Mouse (Mus musculus): ENCODE measurements around the gene Nfyc. TPM values are rescaled to one million over a fixed set of nuclear protein-coding genes. Genes with fewer than 3 reads are reported as not detected.

Gene Nfyc
- 10 to 100 TPM; 46.0 to 50.6 TPM for total RNA-seq (2021)
- polyA plus RNA-seq (2012; rRNA removed), result 179 and 212 TPM in 2 replicates
- long read RNA-seq, transcript Nfyc-201 (10 exons, 1,932 nt), result major isoform, 11 of 23 reads
- long read RNA-seq, partial matches to known transcripts, result 1 of 23 reads
- long read RNA-seq, other reads (novel, unspliced or antisense), result 6 of 23 reads

DNA sequence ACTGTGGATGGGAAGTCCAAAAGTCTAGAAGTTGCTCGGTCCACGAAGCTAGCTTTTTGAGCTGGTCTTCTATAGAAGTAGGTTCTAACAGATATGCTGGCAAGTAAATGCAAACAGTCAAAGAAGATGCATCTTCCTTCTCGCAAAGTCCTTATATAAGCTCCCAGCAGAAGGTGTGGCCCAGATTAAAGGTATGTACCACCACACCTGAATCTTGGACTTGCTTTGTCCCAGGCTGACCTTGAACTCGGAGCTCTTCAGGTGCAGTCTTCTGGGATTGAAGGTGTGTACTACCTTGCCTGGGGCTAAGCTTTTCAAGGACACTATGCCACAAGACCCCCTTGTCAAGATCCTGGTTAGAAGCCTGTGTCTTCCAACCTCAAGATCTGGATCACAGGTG, at the start of gene Nfyc:
Gene Nfyc (minus strand): TSS at position 101 of the 400 bp plus-strand sequence.
- intact Hi-C loops (cut with DNase I), result no loop called here
- Histone ChIP-seq H3K4me3 (no peak within 1 kb of the TSS), H3K27ac (no peak within 1 kb of the TSS), H3K9ac (ENCODE audit: low read depth, low read length) (no peak within 1 kb of the TSS), H3K36me3 (ENCODE audit: control insufficient read depth, insufficient read depth, low read length) (no peaks in the 10 kb centered on the region), H3K27me3 (ENCODE audit: control insufficient read depth, insufficient read depth, low read length) (no peaks in the 10 kb centered on the region), H3K79me2 (replicated peaks; ENCODE audit: control insufficient read depth, insufficient read depth, low read length) (no peaks in the 10 kb centered on the region), H3K4me1 (ENCODE audit: control insufficient read depth, insufficient read depth, low read length) (no peaks in the 10 kb centered on the region)
- no peak for DNase-seq
- WGBS, result 81% methylated on average over 4 of the region's 4 CpGs
- TF ChIP-seq EP300 (IDR thresholded peaks at IDR 0.05; ENCODE audit: insufficient read depth, low read depth, low read length) (no peak), POLR2A (IDR thresholded peaks at IDR 0.05; ENCODE audit: insufficient read depth, low read depth, low read length) (no peak), CTCF (IDR thresholded peaks at IDR 0.05) (no peak)

DNA sequence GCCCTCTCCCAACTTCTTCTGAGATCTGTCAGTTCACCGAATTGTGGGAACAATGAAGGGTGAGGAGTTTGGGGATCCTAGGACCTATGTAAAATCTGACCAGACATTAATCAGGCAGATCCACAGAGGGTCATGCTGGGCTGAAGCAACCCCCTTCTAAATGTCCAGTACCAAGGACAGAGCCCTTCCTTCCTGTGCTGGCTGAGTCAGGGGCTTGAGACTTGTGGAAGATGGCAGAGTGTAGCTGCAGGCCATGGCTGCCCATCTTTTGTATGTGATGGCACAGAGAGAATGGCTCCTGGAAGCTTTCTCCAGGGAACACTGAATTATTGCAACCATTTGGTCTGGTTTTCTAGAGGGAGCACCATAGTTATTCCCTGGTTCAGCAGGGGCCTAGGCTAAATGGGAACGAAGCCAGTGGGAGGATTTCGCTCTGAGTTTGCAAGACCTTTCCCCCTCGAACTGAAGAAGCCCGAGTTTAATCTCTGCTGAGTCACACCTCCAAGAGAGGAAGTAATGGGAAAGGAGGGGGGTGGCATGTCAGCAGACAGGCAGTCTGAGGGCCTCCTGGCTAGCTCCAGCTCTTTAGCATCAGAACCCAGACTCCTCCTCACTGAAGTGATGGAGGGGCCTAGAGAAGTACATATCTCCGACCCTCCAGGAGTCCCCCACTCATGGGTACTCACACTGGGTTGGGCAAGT, 49.5 kb upstream of the Nfyc start:
- WGBS, result 33% methylated on average over 6 of the region's 6 CpGs
- DNase-seq, result no peak
- no peak overlapping the region for H3K27ac ChIP-seq

DNA sequence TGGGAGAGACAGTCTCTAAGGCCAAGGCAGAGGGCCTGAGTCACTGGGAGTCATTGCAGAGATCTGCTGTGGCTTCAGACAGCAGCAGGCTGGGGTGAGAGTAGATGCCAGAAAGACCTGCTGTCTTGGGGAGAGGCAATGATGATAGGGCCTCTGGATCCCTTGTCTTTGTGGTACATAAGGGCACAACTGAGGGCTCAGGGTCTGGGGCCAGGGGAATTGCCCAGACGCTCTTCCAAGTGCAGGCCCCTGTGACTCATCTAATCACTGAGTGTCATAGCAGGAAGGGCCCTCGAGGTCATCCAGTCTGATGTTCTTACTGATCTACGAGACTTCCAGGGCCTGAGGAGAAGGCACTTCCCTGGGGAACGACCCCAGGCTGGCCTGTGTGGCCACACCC, 48.0 kb upstream of the Nfyc start:
- no peak for DNase-seq
- Histone ChIP-seq H3K79me2 (replicated peaks; ENCODE audit: control insufficient read depth, insufficient read depth, low read length) (no peaks in the 10 kb centered on the region), H3K36me3 (ENCODE audit: control insufficient read depth, insufficient read depth, low read length) (no peaks in the 10 kb centered on the region), H3K9ac (ENCODE audit: low read depth, low read length) (no peak overlapping the region), H3K4me1 (ENCODE audit: control insufficient read depth, insufficient read depth, low read length) (no peaks in the 10 kb centered on the region), H3K27me3 (ENCODE audit: control insufficient read depth, insufficient read depth, low read length) (no peaks in the 10 kb centered on the region), H3K4me3 (no peak overlapping the region), H3K27ac (no peak overlapping the region)
- TF ChIP-seq POLR2A (IDR thresholded peaks at IDR 0.05; ENCODE audit: insufficient read depth, low read depth, low read length) (no peak), EP300 (IDR thresholded peaks at IDR 0.05; ENCODE audit: insufficient read depth, low read depth, low read length) (no peak), CTCF (IDR thresholded peaks at IDR 0.05) (no peak)
- intact Hi-C loops (cut with DNase I), result no loop called here
- WGBS, result 27% methylated on average over 4 of the region's 4 CpGs

More for the DNA sequence above, 49.5 kb upstream of the Nfyc start:
- no peak for TF ChIP-seq POLR2A (IDR thresholded peaks at IDR 0.05; ENCODE audit: insufficient read depth, low read depth, low read length)
- no peak for TF ChIP-seq EP300 (IDR thresholded peaks at IDR 0.05; ENCODE audit: insufficient read depth, low read depth, low read length)
- TF ChIP-seq CTCF (IDR thresholded peaks at IDR 0.05), result no peak
- intact Hi-C loops (cut with DNase I), result no loop called here
- Histone ChIP-seq H3K36me3 (ENCODE audit: control insufficient read depth, insufficient read depth, low read length) (no peaks in the 10 kb centered on the region), H3K27me3 (ENCODE audit: control insufficient read depth, insufficient read depth, low read length) (no peaks in the 10 kb centered on the region), H3K4me1 (ENCODE audit: control insufficient read depth, insufficient read depth, low read length) (no peaks in the 10 kb centered on the region; the same call in 1 of the 2 replicates), H3K4me3 (no peak overlapping the region), H3K9ac (ENCODE audit: low read depth, low read length) (no peak overlapping the region), H3K79me2 (replicated peaks; ENCODE audit: control insufficient read depth, insufficient read depth, low read length) (no peaks in the 10 kb centered on the region)

DNA sequence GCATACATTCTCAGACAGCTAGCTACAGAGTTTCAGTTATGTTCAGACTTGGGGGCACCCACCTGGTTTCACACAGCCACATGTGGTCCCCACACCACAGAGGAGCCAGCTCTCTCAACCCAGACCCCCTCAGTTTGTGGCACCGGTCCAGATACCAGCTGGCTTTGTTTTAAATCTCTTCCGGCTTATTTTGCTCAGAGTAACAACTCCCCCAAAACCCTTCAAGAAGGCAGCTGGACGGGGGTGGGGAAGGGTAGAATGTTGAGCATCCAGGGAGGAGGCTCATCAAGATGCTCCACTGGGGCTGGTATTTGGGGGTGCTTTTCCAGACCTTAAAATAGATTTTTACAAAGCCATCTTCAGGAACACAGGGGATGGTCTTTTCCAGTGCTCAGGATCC, 47.4 kb upstream of the Nfyc start:
- Histone ChIP-seq H3K4me3 (no peak overlapping the region), H3K27ac (no peak overlapping the region), H3K4me1 (ENCODE audit: control insufficient read depth, insufficient read depth, low read length) (no peaks in the 10 kb centered on the region), H3K79me2 (replicated peaks; ENCODE audit: control insufficient read depth, insufficient read depth, low read length) (no peaks in the 10 kb centered on the region), H3K36me3 (ENCODE audit: control insufficient read depth, insufficient read depth, low read length) (no peaks in the 10 kb centered on the region), H3K27me3 (ENCODE audit: control insufficient read depth, insufficient read depth, low read length) (no peaks in the 10 kb centered on the region), H3K9ac (ENCODE audit: low read depth, low read length) (no peak overlapping the region)
- WGBS, result 65% methylated on average over 3 of the region's 3 CpGs
- no peak for DNase-seq
- TF ChIP-seq POLR2A (IDR thresholded peaks at IDR 0.05; ENCODE audit: insufficient read depth, low read depth, low read length), result no peak
- TF ChIP-seq EP300 (IDR thresholded peaks at IDR 0.05; ENCODE audit: insufficient read depth, low read depth, low read length), result no peak
- TF ChIP-seq CTCF (IDR thresholded peaks at IDR 0.05), result no peak
- intact Hi-C loops (cut with DNase I), result no loop called here

DNA sequence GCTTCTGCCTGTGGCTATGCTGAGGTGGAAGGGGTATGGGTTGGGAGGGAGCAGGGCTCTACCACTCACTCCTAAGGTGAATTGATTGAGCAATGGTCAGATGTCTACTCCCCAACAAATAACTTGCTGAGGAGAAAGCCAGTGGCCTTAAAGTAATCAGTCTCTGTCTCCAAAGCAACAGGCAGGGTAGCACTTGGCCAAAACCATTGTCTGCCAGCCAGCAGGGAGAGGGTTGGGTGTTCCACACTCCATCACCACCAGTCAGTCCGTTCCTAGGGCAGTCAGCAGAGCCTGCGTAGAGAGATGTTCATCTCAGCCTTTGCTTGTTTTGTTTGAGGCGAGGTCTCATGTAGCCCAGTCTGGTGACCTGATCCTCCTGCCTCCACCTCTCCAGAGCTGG, 44.6 kb upstream of the Nfyc start:
- Histone ChIP-seq H3K36me3 (ENCODE audit: control insufficient read depth, insufficient read depth, low read length) (no peaks in the 10 kb centered on the region), H3K9ac (ENCODE audit: low read depth, low read length) (no peak overlapping the region), H3K27ac (no peak overlapping the region), H3K79me2 (replicated peaks; ENCODE audit: control insufficient read depth, insufficient read depth, low read length) (no peaks in the 10 kb centered on the region), H3K4me3 (no peak overlapping the region), H3K27me3 (ENCODE audit: control insufficient read depth, insufficient read depth, low read length) (no peaks in the 10 kb centered on the region), H3K4me1 (ENCODE audit: control insufficient read depth, insufficient read depth, low read length) (no peaks in the 10 kb centered on the region)
- 68% methylated on average over 3 of the region's 3 CpGs for WGBS
- intact Hi-C loops (cut with DNase I), result no loop called here
- TF ChIP-seq POLR2A (IDR thresholded peaks at IDR 0.05; ENCODE audit: insufficient read depth, low read depth, low read length) (no peak), EP300 (IDR thresholded peaks at IDR 0.05; ENCODE audit: insufficient read depth, low read depth, low read length) (no peak), CTCF (IDR thresholded peaks at IDR 0.05) (no peak)
- no peak for DNase-seq

DNA sequence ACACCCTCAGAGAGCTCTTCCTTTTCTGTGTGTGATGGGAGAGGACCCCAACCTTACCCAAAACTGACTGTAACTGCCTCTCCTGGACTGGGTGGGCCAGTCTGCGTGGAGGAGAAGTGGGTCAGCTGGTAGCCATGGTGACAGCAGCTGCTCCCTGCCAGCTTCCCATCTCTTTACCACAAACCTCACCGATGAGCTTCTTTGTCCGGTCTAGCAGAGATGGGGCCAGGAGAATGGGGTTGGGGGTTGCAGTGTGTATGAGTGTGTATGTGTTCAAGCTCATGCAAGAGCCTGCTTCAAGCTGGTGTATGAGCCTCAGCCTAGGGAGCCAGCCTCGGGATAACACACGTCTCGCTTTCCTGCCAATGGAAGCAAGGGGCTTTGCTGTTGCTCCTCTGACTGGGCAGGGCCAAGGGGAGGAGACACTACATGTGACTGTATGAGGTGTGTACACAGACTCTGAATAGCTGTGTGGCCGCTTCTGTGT, 38.9 kb upstream of the Nfyc start:
- no peak for DNase-seq
- no peak overlapping the region for H3K27ac ChIP-seq
- no peaks in the 10 kb centered on the region for H3K4me1 ChIP-seq (ENCODE audit: control insufficient read depth, insufficient read depth, low read length)
- H3K4me3 ChIP-seq, result no peak overlapping the region
- H3K79me2 ChIP-seq (replicated peaks; ENCODE audit: control insufficient read depth, insufficient read depth, low read length), result no peaks in the 10 kb centered on the region
- H3K9ac ChIP-seq (ENCODE audit: low read depth, low read length), result no peak overlapping the region
- 65% methylated on average over 7 of the region's 7 CpGs for WGBS
- no peaks in the 10 kb centered on the region for H3K36me3 ChIP-seq (ENCODE audit: control insufficient read depth, insufficient read depth, low read length)
- TF ChIP-seq CTCF (IDR thresholded peaks at IDR 0.05) (no peak), EP300 (IDR thresholded peaks at IDR 0.05; ENCODE audit: insufficient read depth, low read depth, low read length) (no peak), POLR2A (IDR thresholded peaks at IDR 0.05; ENCODE audit: insufficient read depth, low read depth, low read length) (no peak)
- H3K27me3 ChIP-seq (ENCODE audit: control insufficient read depth, insufficient read depth, low read length), result no peaks in the 10 kb centered on the region
- intact Hi-C loops (cut with DNase I), result no loop called here

Data from heart, adult 2 months (tissue).